Mouse (Mus musculus): ENCODE data around the gene Rap1gds1. TPM values are rescaled to one million over a fixed set of nuclear protein-coding genes. Genes with fewer than 3 reads are reported as not detected.
A peak's percentile ranks its signal among the peaks of the same experiment; 100 is the strongest.

Gene Rap1gds1
- total and polyA plus RNA-seq, 2 experiments from 2014 or later = 32.2 to 47.9 TPM

DNA sequence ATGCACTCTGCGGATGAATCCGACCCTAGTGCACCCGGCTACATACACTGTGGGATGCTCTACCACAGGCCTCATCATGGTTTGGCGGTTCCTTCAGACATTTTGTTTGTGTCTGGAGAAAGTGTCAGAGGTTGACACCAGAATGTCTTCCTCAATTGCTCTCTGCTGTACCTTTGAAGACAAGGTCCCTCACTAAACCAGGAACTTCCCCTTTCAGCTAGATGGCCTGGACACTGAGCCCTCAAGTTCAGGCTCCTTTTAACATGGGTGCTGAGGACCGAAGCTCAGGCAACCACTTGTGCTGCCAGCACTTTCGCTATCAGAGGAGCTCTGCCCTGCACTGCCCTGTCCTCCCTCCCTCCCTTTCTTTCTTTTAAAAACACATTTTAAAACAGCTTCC, 92.8 kb downstream of the Rap1gds1 start:
- Histone ChIP-seq H3K4me1 (ENCODE audit: control insufficient read depth, insufficient read depth) (no peaks in the 10 kb centered on the region), H3K36me3 (replicated peaks; ENCODE audit: control insufficient read depth, insufficient read depth, low read length) (no peaks in the 10 kb centered on the region; the same call in 1 of the 2 replicates), H3K9me3 (replicated peaks; ENCODE audit: control insufficient read depth, low read length) (no peaks in the 10 kb centered on the region), H3K4me2 (ENCODE audit: low read depth, low read length) (no peak overlapping the region), H3K9ac (replicated peaks; ENCODE audit: low read depth, low read length) (no peak overlapping the region), H3K27ac (ENCODE audit: low read depth) (no peak overlapping the region), H3K27me3 (ENCODE audit: control insufficient read depth, insufficient read depth, low read length) (no peaks in the 10 kb centered on the region), H3K4me3 (ENCODE audit: low read depth, low read length) (no peak overlapping the region)
- DNase-seq (ENCODE audit: low spot score) = no peak
- ATAC-seq (ENCODE audit: insufficient read depth, low read depth) = no peak
- WGBS = 78% methylated on average over 6 of the region's 6 CpGs
- TF ChIP-seq EP300 (IDR thresholded peaks at IDR 0.05; ENCODE audit: low read depth) (no peak), CTCF (IDR thresholded peaks at IDR 0.05; ENCODE audit: low read depth) (no peak)

DNA sequence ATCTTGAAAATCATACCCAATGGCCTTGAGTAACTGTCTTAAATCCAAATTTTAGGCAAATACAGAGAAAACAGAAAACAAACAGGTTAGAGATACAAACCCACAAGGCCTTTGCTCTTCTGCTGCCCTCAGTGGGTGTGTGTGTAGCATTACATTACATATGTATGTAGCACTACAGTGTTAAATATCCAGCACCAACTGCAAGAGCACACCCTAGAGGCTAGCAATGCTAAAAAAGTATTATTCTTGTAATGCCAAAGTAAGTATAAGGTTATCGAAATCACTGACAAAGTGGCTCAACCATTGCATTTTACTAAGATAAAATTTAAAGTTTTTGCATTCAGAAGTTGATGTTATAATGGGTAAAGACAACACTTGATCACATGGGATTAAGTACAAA, 97.6 kb downstream of the Rap1gds1 start:
- H3K4me3 ChIP-seq (ENCODE audit: low read depth, low read length) = no peak overlapping the region
- H3K4me1 ChIP-seq (ENCODE audit: control insufficient read depth, insufficient read depth) = no peaks in the 10 kb centered on the region
- peaks cover 6% of the 10 kb centered on the region; the same call in 1 of the 2 replicates for H3K36me3 ChIP-seq (replicated peaks; ENCODE audit: control insufficient read depth, insufficient read depth, low read length)
- no peaks in the 10 kb centered on the region for H3K27me3 ChIP-seq (ENCODE audit: control insufficient read depth, insufficient read depth, low read length)
- no peak for DNase-seq (ENCODE audit: low spot score)
- no peak for ATAC-seq (ENCODE audit: insufficient read depth, low read depth)
- no peak overlapping the region for H3K27ac ChIP-seq (ENCODE audit: low read depth)
- no peak overlapping the region for H3K4me2 ChIP-seq (ENCODE audit: low read depth, low read length)
- H3K9me3 ChIP-seq (replicated peaks; ENCODE audit: control insufficient read depth, low read length) = no peaks in the 10 kb centered on the region
- H3K9ac ChIP-seq (replicated peaks; ENCODE audit: low read depth, low read length) = no peak overlapping the region
- 93% methylated on average over 1 of the region's 1 CpGs for WGBS
- peak; percentile 14; the same call in 1 of the 2 replicates for TF ChIP-seq CTCF (IDR thresholded peaks at IDR 0.05; ENCODE audit: low read depth)
- TF ChIP-seq EP300 (IDR thresholded peaks at IDR 0.05; ENCODE audit: low read depth) = no peak

DNA sequence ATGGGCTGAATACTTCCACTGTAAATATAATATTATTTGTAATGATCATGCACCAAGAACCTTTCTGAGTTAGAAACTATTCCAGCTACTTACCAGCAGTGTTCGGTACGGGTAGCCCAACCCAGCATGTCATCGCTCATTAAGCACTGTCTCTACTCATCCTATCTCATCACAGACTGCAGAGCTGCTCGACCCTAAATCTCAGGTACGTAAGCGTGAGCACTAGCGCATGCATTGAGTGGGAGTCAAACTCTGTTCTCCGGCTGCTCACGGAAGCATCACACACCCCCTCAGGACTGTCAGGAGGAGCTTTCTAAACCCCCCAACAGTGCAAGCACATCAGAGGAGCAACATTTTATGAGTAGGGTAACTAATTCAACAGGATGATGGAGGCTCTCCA, 107.4 kb downstream of the Rap1gds1 start:
- 81% methylated on average over 9 of the region's 9 CpGs for WGBS
- Histone ChIP-seq H3K27ac (ENCODE audit: low read depth) (no peak overlapping the region), H3K4me1 (ENCODE audit: control insufficient read depth, insufficient read depth) (no peaks in the 10 kb centered on the region), H3K27me3 (ENCODE audit: control insufficient read depth, insufficient read depth, low read length) (no peaks in the 10 kb centered on the region), H3K4me2 (ENCODE audit: low read depth, low read length) (no peak overlapping the region), H3K9ac (replicated peaks; ENCODE audit: low read depth, low read length) (no peak overlapping the region), H3K9me3 (replicated peaks; ENCODE audit: control insufficient read depth, low read length) (no peaks in the 10 kb centered on the region), H3K36me3 (replicated peaks; ENCODE audit: control insufficient read depth, insufficient read depth, low read length) (peaks cover 12% of the 10 kb centered on the region), H3K4me3 (ENCODE audit: low read depth, low read length) (no peak overlapping the region)
- no peak for TF ChIP-seq CTCF (IDR thresholded peaks at IDR 0.05; ENCODE audit: low read depth)
- TF ChIP-seq EP300 (IDR thresholded peaks at IDR 0.05; ENCODE audit: low read depth) = no peak
- ATAC-seq (ENCODE audit: insufficient read depth, low read depth) = no peak
- no peak for DNase-seq (ENCODE audit: low spot score)

DNA sequence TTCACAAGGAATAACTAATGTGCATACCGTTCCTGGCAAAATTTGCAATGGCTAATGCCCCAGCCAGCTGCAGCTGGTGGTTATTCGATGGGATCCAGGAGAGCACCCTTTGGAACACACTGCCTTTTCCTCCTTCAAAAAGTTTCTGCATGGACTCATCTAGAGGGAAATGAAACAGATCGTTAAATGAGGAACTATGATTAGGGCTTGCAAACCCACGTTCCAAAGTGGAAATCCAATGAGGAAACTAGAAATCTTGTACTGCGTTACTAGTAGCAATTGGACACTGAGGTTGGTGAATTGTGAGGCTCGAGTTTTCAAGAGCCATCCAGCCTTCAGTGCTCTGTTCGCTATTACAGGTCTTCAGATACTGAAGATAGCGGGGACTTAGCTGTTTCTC, 116.5 kb downstream of the Rap1gds1 start:
- WGBS = 91% methylated on average over 8 of the region's 8 CpGs
- Histone ChIP-seq H3K9ac (replicated peaks; ENCODE audit: low read depth, low read length) (no peak overlapping the region), H3K4me2 (ENCODE audit: low read depth, low read length) (no peak overlapping the region), H3K27ac (ENCODE audit: low read depth) (no peak overlapping the region), H3K4me1 (ENCODE audit: control insufficient read depth, insufficient read depth) (no peaks in the 10 kb centered on the region), H3K9me3 (replicated peaks; ENCODE audit: control insufficient read depth, low read length) (no peaks in the 10 kb centered on the region), H3K27me3 (ENCODE audit: control insufficient read depth, insufficient read depth, low read length) (no peaks in the 10 kb centered on the region), H3K4me3 (ENCODE audit: low read depth, low read length) (no peak overlapping the region), H3K36me3 (replicated peaks; ENCODE audit: control insufficient read depth, insufficient read depth, low read length) (peaks cover 63% of the 10 kb centered on the region)
- DNase-seq (ENCODE audit: low spot score) = no peak
- no peak for TF ChIP-seq EP300 (IDR thresholded peaks at IDR 0.05; ENCODE audit: low read depth)
- TF ChIP-seq CTCF (IDR thresholded peaks at IDR 0.05; ENCODE audit: low read depth) = no peak
- no peak for ATAC-seq (ENCODE audit: insufficient read depth, low read depth)

DNA sequence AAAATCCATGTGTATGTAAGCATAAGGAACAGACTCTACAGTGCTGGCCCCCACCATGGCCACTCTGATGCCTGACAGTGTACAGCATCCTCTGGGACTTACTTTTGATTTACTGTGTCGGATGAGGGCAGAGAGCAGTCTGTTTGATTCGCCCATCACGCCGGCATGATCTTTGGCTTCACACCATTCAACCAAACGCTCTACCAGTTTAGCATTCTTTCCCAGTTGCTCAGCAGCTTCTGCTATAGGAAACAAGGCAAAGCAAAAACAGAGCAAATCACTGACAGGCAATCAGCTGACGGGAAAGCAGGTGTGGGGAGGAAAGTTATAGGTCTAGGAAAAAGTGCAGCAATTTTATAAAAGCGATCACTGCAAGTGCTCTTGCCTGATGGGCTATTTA, 119.8 kb downstream of the Rap1gds1 start:
- H3K27ac ChIP-seq (ENCODE audit: low read depth) = no peak overlapping the region
- no peaks in the 10 kb centered on the region for H3K4me1 ChIP-seq (ENCODE audit: control insufficient read depth, insufficient read depth)
- H3K9ac ChIP-seq (replicated peaks; ENCODE audit: low read depth, low read length) = no peak overlapping the region
- H3K9me3 ChIP-seq (replicated peaks; ENCODE audit: control insufficient read depth, low read length) = no peaks in the 10 kb centered on the region
- ATAC-seq (ENCODE audit: insufficient read depth, low read depth) (no peak), DNase-seq (ENCODE audit: low spot score) (no peak)
- H3K4me2 ChIP-seq (ENCODE audit: low read depth, low read length) = no peak overlapping the region
- H3K4me3 ChIP-seq (ENCODE audit: low read depth, low read length) = no peak overlapping the region
- 96% methylated on average over 7 of the region's 7 CpGs for WGBS
- peaks cover 58% of the 10 kb centered on the region for H3K36me3 ChIP-seq (replicated peaks; ENCODE audit: control insufficient read depth, insufficient read depth, low read length)
- no peaks in the 10 kb centered on the region for H3K27me3 ChIP-seq (ENCODE audit: control insufficient read depth, insufficient read depth, low read length)
- no peak for TF ChIP-seq EP300 (IDR thresholded peaks at IDR 0.05; ENCODE audit: low read depth)
- no peak for TF ChIP-seq CTCF (IDR thresholded peaks at IDR 0.05; ENCODE audit: low read depth)

DNA sequence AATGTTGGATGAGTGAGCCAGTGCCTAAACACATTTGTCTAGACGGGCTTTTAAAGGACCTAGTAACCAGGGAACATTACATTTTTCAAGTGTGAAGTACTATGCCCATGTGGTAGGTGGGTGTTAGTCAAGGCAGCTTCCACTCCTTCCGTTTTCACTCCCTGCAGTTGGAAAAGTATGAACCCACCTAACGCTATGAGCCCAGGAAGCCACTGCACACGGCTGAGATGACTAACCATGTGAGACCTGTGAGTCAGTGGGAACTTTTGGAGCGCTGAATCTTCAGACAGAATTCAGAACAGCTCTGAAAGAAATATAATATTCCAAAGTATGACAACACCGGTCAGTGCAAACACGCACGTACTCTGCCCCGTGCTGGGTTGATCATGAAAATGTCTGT, 125.9 kb downstream of the Rap1gds1 start:
- no peak for TF ChIP-seq CTCF (IDR thresholded peaks at IDR 0.05; ENCODE audit: low read depth)
- no peak for TF ChIP-seq EP300 (IDR thresholded peaks at IDR 0.05; ENCODE audit: low read depth)
- H3K27ac ChIP-seq (ENCODE audit: low read depth) = no peak overlapping the region
- H3K4me2 ChIP-seq (ENCODE audit: low read depth, low read length) = no peak overlapping the region
- H3K9ac ChIP-seq (replicated peaks; ENCODE audit: low read depth, low read length) = no peak overlapping the region
- no peaks in the 10 kb centered on the region for H3K27me3 ChIP-seq (ENCODE audit: control insufficient read depth, insufficient read depth, low read length)
- H3K9me3 ChIP-seq (replicated peaks; ENCODE audit: control insufficient read depth, low read length) = no peaks in the 10 kb centered on the region
- DNase-seq (ENCODE audit: low spot score) (no peak), ATAC-seq (ENCODE audit: insufficient read depth, low read depth) (no peak)
- no peaks in the 10 kb centered on the region for H3K4me1 ChIP-seq (ENCODE audit: control insufficient read depth, insufficient read depth)
- H3K36me3 ChIP-seq (replicated peaks; ENCODE audit: control insufficient read depth, insufficient read depth, low read length) = peaks cover 50% of the 10 kb centered on the region
- 92% methylated on average over 9 of the region's 9 CpGs for WGBS
- no peak overlapping the region for H3K4me3 ChIP-seq (ENCODE audit: low read depth, low read length)
